Mouse (Mus musculus): ENCODE results near the gene Vrtn.

DNA sequence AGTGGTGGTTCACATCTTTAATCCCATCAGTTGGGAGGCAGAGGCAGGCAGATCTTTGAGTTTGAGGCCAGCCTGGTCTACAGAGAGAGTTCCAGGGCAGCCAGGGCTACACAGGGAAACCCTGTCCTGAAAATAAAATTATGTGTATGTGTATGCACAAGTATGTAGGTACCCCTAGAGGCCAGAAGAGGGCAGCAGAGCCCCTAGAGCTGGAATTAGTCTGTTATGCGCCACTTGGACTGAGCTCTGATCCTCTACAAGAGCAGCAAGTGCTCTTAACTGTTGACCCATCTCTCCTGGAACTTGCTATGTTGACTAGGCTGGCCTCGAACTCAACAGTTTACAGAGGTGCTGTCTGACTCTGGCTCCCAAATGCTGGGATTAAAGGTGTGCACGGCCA is 29.7 kb downstream of the Vrtn start:
- TF ChIP-seq POLR2A (IDR thresholded peaks at IDR 0.05; ENCODE audit: borderline replicate concordance, control insufficient read depth, low read depth, low read length) (no peak), CTCF (IDR thresholded peaks at IDR 0.05; ENCODE audit: control insufficient read depth, insufficient read depth, low read length) (peak; percentile 47; the same call in 1 of the 2 replicates)

Measured in bone marrow, adult 2 months (tissue).